ENCODE assay signal across 8 mouse cellular contexts in the genomic region with DNA sequence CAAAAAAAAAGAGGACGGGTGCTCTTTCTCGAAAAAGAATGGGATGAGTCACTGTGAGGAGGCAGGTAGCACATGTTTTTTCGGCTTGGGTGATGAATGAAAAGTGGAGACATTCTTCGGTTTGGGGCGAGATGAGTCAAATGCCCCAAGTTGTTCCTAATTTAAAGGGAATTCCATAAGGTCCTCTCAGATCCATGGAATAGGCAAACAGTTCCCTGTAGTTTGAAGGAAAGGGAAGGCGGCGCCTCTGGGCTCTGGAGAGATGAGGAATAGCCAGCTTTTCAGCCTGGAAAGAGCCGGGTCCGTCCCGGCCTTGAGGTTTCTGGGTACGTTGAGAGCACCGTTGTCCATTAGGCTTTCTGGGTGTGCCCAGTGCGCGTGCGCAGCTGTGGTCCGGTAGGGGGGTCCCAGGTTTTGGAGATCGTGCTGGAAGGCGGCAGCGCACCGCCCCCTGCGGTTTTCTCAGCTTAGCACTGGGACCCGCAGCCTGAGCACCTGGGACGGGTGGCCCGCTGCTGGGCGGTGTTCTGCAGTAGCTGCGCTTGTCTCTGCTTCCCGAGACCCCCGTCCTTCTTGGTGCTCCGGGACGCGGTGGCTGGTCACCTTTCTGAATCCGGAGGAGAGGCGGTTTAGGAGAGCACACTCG. TPM values are rescaled to one million over a fixed set of nuclear protein-coding genes. Genes with fewer than 3 reads are reported as not detected.
A peak's percentile ranks its signal among the peaks of the same experiment; 100 is the strongest.
DNase-seq lines count a peak whose midpoint lies in the region; ATAC-seq lines count a peak whose summit lies in the region.

A gene (plus strand): TSS at position 394 of the 646 bp plus-strand sequence.

- peak within 1 kb of the TSS; percentile 67 for H3K9ac ChIP-seq in stomach, embryonic 14.5 days (replicated peaks; ENCODE audit: low read depth, low read length)

- no peak for ATAC-seq in CD4-positive, CD25-positive, alpha-beta regulatory T cell, adult 4 months
- ATAC-seq in stomach, embryonic 14.5 days (ENCODE audit: insufficient number of reproducible peaks, insufficient read depth, low FRiP score, low read depth): no peak

- peak within 1 kb of the TSS; percentile 95 for H3K4me2 ChIP-seq in stomach, embryonic 14.5 days (replicated peaks; ENCODE audit: low read depth, low read length)

- H3K4me3 ChIP-seq in embryonic facial prominence, embryonic 10.5 days: peak within 1 kb of the TSS; percentile 70
- H3K4me3 ChIP-seq in stomach, embryonic 14.5 days (ENCODE audit: low read depth, low read length): peak within 1 kb of the TSS; percentile 80

- intact Hi-C loops in heart, postnatal 14 days (cut with DNase I): no loop called here

- peaks cover 65% of the 10 kb centered on the region for H3K4me1 ChIP-seq in embryonic facial prominence, embryonic 10.5 days
- peaks cover 20% of the 10 kb centered on the region for H3K4me1 ChIP-seq in stomach, embryonic 14.5 days (ENCODE audit: control insufficient read depth, insufficient read depth, low read length)

- peaks cover 18% of the 10 kb centered on the region; the same call in 1 of the 2 replicates for H3K27me3 ChIP-seq in embryonic facial prominence, embryonic 10.5 days (replicated peaks; ENCODE audit: low read depth, poor library complexity, severe bottlenecking)
- no peaks in the 10 kb centered on the region for H3K27me3 ChIP-seq in stomach, embryonic 14.5 days (ENCODE audit: control insufficient read depth, insufficient read depth, low read length)

- WGBS in embryonic facial prominence, embryonic 10.5 days: under 1% methylated on average over 34 of the region's 34 CpGs
- WGBS in stomach, embryonic 14.5 days: under 1% methylated on average over 34 of the region's 34 CpGs

- H3K36me3 ChIP-seq in embryonic facial prominence, embryonic 10.5 days (replicated peaks): peaks cover 6% of the 10 kb centered on the region; the same call in 1 of the 2 replicates
- no peaks in the 10 kb centered on the region for H3K36me3 ChIP-seq in stomach, embryonic 14.5 days (ENCODE audit: control insufficient read depth, insufficient read depth, low read length)

- H3K27ac ChIP-seq in embryonic facial prominence, embryonic 10.5 days (replicated peaks): peak within 1 kb of the TSS; percentile 86
- H3K27ac ChIP-seq in stomach, embryonic 14.5 days (ENCODE audit: low read length): peak within 1 kb of the TSS; percentile 89

- H3K9me3 ChIP-seq in embryonic facial prominence, embryonic 10.5 days: no peaks in the 10 kb centered on the region
- no peaks in the 10 kb centered on the region for H3K9me3 ChIP-seq in stomach, embryonic 14.5 days (ENCODE audit: control insufficient read depth, low read depth, low read length)

- DNase-seq in CD4-positive, CD25-positive, alpha-beta regulatory T cell, adult 2 months (ENCODE audit: low read depth, low spot score): peak; percentile 55
- DNase-seq in ZHBTc4 (ENCODE audit: low read depth, low spot score): peak; percentile 63
- peak; percentile 92 for DNase-seq in embryonic facial prominence, embryonic 10.5 days (ENCODE audit: low spot score)
- DNase-seq in heart, postnatal 14 days: peak; percentile 44 to 54
- peak; percentile 47 to 50 for DNase-seq in left cerebral cortex, adult 8-10 months (ENCODE audit: low spot score in 2 of 2)
- DNase-seq in mesoderm, embryonic 11.5 days (ENCODE audit: low read depth, low spot score): peak; percentile 87

RNA-seq across cellular contexts. Expression of the gene that starts here (rescaled TPM):
- polyA plus RNA-seq in CD4-positive, CD25-positive, alpha-beta regulatory T cell, adult 4 months (2017; shearing (Covaris generic)): under 1 TPM in 1 of 2 experiments, not detected in 1; 0.16 TPM
- 5.5 and 5.7 TPM in 2 replicates for polyA plus RNA-seq in embryonic facial prominence, embryonic 10.5 days (2016; fragmentation: Nextera tagmentation; extraction: Ambion mirVana)
- total RNA-seq in heart, postnatal 14 days (2021): under 1 TPM; 0.83 to 0.86 TPM
- total RNA-seq in left cerebral cortex, adult 8-10 months (2022): 10 to 100 TPM; 28.9 to 30.7 (median 29.7) TPM
- 3.2 and 3.7 TPM in 2 replicates for polyA plus RNA-seq in stomach, embryonic 14.5 days (2014; fragmentation: Nextera tagmentation; extraction: Ambion mirVana)

Comparison
In these comparisons a context has a peak if more than half of its experiments do, and no peak if none do; other contexts are left out.
1. RNA of the gene that starts here (total RNA-seq): 28.9 to 30.7 TPM in left cerebral cortex, adult 8-10 months; 0.83 to 0.86 TPM in heart, postnatal 14 days; every median in the first group is over 10 times any median in the second.
2. Peak in DNase-seq in heart, postnatal 14 days; RNA of the gene not detected or under 1 TPM.
3. Peak in every context shown above with its lines, with median percentiles within 50 percentile points of each other: DNase-seq.